Mouse (Mus musculus): ENCODE measurements at regions not wholly inside any gene's neighbourhood (a gene's known extent, or its start where the extent isn't known, plus 50 kb on each side); places are given as distances from the start of the nearest gene placed in this dataset.

DNA sequence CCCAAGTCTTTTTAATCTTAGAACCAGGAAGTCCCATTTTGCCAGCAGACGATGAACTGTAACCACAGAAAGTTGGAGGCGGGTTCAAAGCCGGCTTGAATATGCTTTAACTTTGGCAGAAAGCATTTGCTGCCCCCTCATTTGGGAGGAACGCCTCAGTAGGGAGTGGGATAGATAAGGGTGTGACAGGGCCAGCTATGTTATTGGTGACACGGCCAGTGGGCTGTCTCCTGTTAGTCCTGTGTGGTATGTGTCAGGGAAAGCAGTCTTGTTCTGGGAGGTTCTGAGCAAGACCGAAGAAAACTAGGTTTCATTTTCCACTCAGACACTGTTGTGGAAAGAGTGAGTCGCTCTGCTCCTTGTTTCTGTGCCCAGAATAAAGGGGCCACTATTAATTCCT is 154.7 kb upstream of the Pdzrn3 start:
- no peak for TF ChIP-seq CTCF (IDR thresholded peaks at IDR 0.05; ENCODE audit: extremely low read depth, insufficient read depth, low read length)
- TF ChIP-seq POLR2A (IDR thresholded peaks at IDR 0.05; ENCODE audit: extremely low read depth, insufficient read depth, low read length): no peak

Data from cortical plate, adult 2 months (tissue).